18 mouse cellular contexts compared by ENCODE assay signal in the genomic region with DNA sequence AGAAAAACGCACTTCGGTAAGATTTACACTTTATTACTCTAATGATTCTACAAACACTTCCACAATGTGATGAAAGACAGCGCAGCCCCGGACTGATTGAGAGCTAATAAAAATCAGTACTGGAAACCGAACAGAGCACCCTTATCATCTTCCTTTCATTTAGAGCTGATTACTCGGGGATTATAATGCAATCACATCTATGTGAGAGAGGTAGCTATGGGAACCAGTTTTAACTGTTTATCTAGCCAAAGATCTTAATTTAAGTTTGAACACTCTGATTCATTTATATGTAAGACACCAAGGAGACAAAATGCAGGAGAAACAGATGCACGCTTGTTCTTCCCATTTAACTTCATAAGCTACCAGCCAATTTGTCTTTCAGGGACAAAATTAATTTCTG.
"Had no signal": no experiment of that assay in that cellular context is flagged by ENCODE, and none has a peak within 500 bp of the region (broad histone marks: within the 10 kb centered on the region; RNA-seq: fewer than 3 reads in every experiment).

No protein-coding gene starts in this region.

- DNase-seq: kidney, adult 11 months; kidney, adult 8-10 months; kidney, postnatal 10 days; kidney, postnatal 36 days; liver, embryonic 13.5 days; lung, adult 2 months; lung, postnatal 14 days; lung, postnatal 4 days; right cerebral cortex, adult 18-20 months; right cerebral cortex, postnatal 14 days; right cerebral cortex, postnatal 4 days; thymus, postnatal 25 days had no signal

- ATAC-seq: intestine, embryonic 15.5 days had no signal

- H3K9ac ChIP-seq: intestine, embryonic 15.5 days; kidney, embryonic 15.5 days; liver, embryonic 13.5 days; midbrain, embryonic 12.5 days; neural tube, embryonic 12.5 days; neural tube, embryonic 15.5 days; stomach, embryonic 15.5 days had no signal

- H3K36me3 ChIP-seq: intestine, embryonic 15.5 days; kidney, embryonic 15.5 days; liver, embryonic 13.5 days; midbrain, embryonic 12.5 days; neural tube, embryonic 12.5 days; neural tube, embryonic 15.5 days; stomach, embryonic 15.5 days had no signal

- H3K9me3 ChIP-seq: intestine, embryonic 15.5 days; kidney, embryonic 15.5 days; liver, embryonic 13.5 days; midbrain, embryonic 12.5 days; neural tube, embryonic 12.5 days; neural tube, embryonic 15.5 days; stomach, embryonic 15.5 days had no signal

- H3K27ac ChIP-seq: intestine, embryonic 15.5 days; kidney, embryonic 15.5 days; liver, embryonic 13.5 days; midbrain, embryonic 12.5 days; neural tube, embryonic 12.5 days; neural tube, embryonic 15.5 days; stomach, embryonic 15.5 days had no signal

- H3K4me3 ChIP-seq: intestine, embryonic 15.5 days; kidney, embryonic 15.5 days; liver, embryonic 13.5 days; midbrain, embryonic 12.5 days; neural tube, embryonic 12.5 days; neural tube, embryonic 15.5 days; stomach, embryonic 15.5 days had no signal

- H3K27me3 ChIP-seq: intestine, embryonic 15.5 days; kidney, embryonic 15.5 days; liver, embryonic 13.5 days; midbrain, embryonic 12.5 days; neural tube, embryonic 12.5 days; neural tube, embryonic 15.5 days; stomach, embryonic 15.5 days had no signal

- H3K4me1 ChIP-seq: intestine, embryonic 15.5 days; kidney, embryonic 15.5 days; liver, embryonic 13.5 days; neural tube, embryonic 12.5 days; stomach, embryonic 15.5 days had no signal

- H3K4me2 ChIP-seq: intestine, embryonic 15.5 days; kidney, embryonic 15.5 days; liver, embryonic 13.5 days; midbrain, embryonic 12.5 days; neural tube, embryonic 12.5 days; neural tube, embryonic 15.5 days; stomach, embryonic 15.5 days had no signal
